Mouse (Mus musculus) lung, adult 2 months (tissue): ENCODE results near the gene Lrrc8c.

Experiments used
- CTCF ChIP-seq: fragments of 200-500 bp; IDR thresholded peaks from 2 replicates; pipeline ENCODE4 v1.5.1; 2011; ENCODE audit warnings: mild to moderate bottlenecking, low read length, control low read depth; ENCODE audit not compliant: insufficient read depth
- POLR2A ChIP-seq: fragments of 200-500 bp; IDR thresholded peaks from 2 replicates; pipeline ENCODE4 v1.6.1; 2011; ENCODE audit warnings: low read depth, mild to moderate bottlenecking, control low read depth, low read length, borderline replicate concordance; ENCODE audit errors: extremely low read depth

DNA sequence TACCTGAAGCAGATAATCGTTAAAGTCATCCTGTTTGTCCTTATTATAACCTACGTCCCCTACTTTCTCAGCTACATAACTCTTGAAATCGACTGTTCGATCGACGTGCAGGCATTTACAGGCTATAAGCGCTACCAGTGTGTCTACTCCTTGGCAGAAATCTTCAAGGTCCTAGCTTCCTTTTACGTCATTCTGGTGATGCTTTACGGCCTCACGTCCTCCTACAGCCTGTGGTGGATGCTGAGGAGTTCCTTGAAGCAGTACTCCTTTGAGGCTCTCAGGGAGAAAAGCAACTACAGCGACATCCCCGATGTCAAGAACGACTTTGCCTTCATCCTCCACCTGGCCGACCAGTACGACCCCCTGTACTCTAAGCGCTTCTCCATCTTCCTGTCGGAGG, 38.6 kb upstream of the Lrrc8c start:
- TF ChIP-seq CTCF (no peak), POLR2A (no peak)
